Mouse (Mus musculus): ENCODE measurements around the gene Hist1h1e. TPM values are rescaled to one million over a fixed set of nuclear protein-coding genes. Genes with fewer than 3 reads are reported as not detected.
A peak's percentile ranks its signal among the peaks of the same experiment; 100 is the strongest.
"Not testable (repeated sequence)": the region's sequence is repeated elsewhere in the genome, so short reads cannot be mapped to it uniquely, and the experiment has no call there.

Gene Hist1h1e
- 27.6 and 54.3 TPM in 2 replicates for polyA plus RNA-seq (2011; ENCODE audit: insufficient read depth, insufficient read length, low replicate concordance, missing spikeins)

- not testable (repeated sequence) for H3K4me1 ChIP-seq (ENCODE audit: control insufficient read depth, insufficient read depth, low read length)
- Histone ChIP-seq H3K4me3 (replicated peaks; ENCODE audit: control insufficient read depth, low read depth, low read length) (peak within 1 kb of the TSS; percentile 76), H3K27ac (ENCODE audit: control insufficient read depth, insufficient read depth, low read depth, low read length, poor library complexity) (peak within 1 kb of the TSS; percentile 99)
- WGBS, result under 1% methylated on average over 53 of the region's 53 CpGs
- peak; percentile 98 for TF ChIP-seq POLR2A (IDR thresholded peaks at IDR 0.05; ENCODE audit: borderline replicate concordance, control insufficient read depth, low read depth, low read length)
These were observed at the start of gene Hist1h1e for GRCm38 (mm10) chr13:23622175-23622671. Hist1h1e (minus strand) TSS chr13:23622558.

- no peak for TF ChIP-seq CTCF (IDR thresholded peaks at IDR 0.05; ENCODE audit: control insufficient read depth, insufficient read depth, low read length)
- no peak for TF ChIP-seq POLR2A (IDR thresholded peaks at IDR 0.05; ENCODE audit: borderline replicate concordance, control insufficient read depth, low read depth, low read length)
- no peaks in the 10 kb centered on the region for H3K4me1 ChIP-seq (ENCODE audit: control insufficient read depth, insufficient read depth, low read length)
- H3K4me3 ChIP-seq (replicated peaks; ENCODE audit: control insufficient read depth, low read depth, low read length), result no peak overlapping the region
- 51% methylated on average over 3 of the region's 3 CpGs for WGBS
- H3K27ac ChIP-seq (ENCODE audit: control insufficient read depth, insufficient read depth, low read depth, low read length, poor library complexity), result no peak overlapping the region
These were observed 40.2 kb upstream of the Hist1h1e start for GRCm38 (mm10) chr13:23662536-23662935.

- 42% methylated on average over 6 of the region's 6 CpGs for WGBS
- no peak overlapping the region for H3K27ac ChIP-seq (ENCODE audit: control insufficient read depth, insufficient read depth, low read depth, low read length, poor library complexity)
- no peak overlapping the region for H3K4me3 ChIP-seq (replicated peaks; ENCODE audit: control insufficient read depth, low read depth, low read length)
- TF ChIP-seq CTCF (IDR thresholded peaks at IDR 0.05; ENCODE audit: control insufficient read depth, insufficient read depth, low read length) (no peak), POLR2A (IDR thresholded peaks at IDR 0.05; ENCODE audit: borderline replicate concordance, control insufficient read depth, low read depth, low read length) (no peak)
- H3K4me1 ChIP-seq (ENCODE audit: control insufficient read depth, insufficient read depth, low read length), result no peaks in the 10 kb centered on the region
These were observed 37.4 kb upstream of the Hist1h1e start for GRCm38 (mm10) chr13:23659636-23660366.

- Histone ChIP-seq H3K4me3 (replicated peaks; ENCODE audit: control insufficient read depth, low read depth, low read length) (no peak overlapping the region), H3K27ac (ENCODE audit: control insufficient read depth, insufficient read depth, low read depth, low read length, poor library complexity) (no peak overlapping the region), H3K4me1 (ENCODE audit: control insufficient read depth, insufficient read depth, low read length) (no peaks in the 10 kb centered on the region)
- 14% methylated on average over 1 of the region's 1 CpGs for WGBS
- no peak for TF ChIP-seq CTCF (IDR thresholded peaks at IDR 0.05; ENCODE audit: control insufficient read depth, insufficient read depth, low read length)
- TF ChIP-seq POLR2A (IDR thresholded peaks at IDR 0.05; ENCODE audit: borderline replicate concordance, control insufficient read depth, low read depth, low read length), result no peak
These were observed 8.3 kb upstream of the Hist1h1e start for GRCm38 (mm10) chr13:23630653-23631052.

DNA sequence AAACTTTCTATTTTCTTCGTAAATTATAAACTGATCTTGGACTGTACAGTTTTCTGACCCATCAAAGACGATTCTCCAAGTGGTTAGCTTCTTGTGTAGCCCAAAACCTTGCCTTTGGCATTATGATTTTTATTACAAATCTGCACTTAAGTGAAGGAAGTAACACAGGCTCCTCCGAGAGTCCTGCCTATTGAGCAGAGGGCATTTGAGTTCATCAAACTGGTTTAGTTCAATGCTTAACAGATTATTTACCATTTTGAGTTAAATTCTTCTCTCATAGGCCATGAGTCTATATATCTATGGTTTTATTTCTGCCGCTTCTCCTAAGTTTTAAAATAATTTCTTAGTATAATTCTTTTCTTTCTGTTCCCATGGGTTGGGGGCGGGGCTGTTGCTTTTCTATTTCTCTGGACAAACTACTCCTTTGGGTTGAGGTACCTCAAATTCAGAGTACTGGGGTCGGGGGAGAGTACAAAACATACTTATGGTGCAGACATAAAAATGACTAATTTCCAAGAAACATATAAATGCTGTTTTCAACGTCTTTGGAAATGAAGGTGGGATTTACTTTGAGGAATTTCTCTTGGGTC lies 598 bp upstream of the Hist1h1e start:
- no peak overlapping the region for H3K27ac ChIP-seq (ENCODE audit: control insufficient read depth, insufficient read depth, low read depth, low read length, poor library complexity)
- H3K4me1 ChIP-seq (ENCODE audit: control insufficient read depth, insufficient read depth, low read length), result peaks cover 1% of the 10 kb centered on the region; the same call in 1 of the 2 replicates
- H3K4me3 ChIP-seq (replicated peaks; ENCODE audit: control insufficient read depth, low read depth, low read length), result no peak overlapping the region
- TF ChIP-seq CTCF (IDR thresholded peaks at IDR 0.05; ENCODE audit: control insufficient read depth, insufficient read depth, low read length), result no peak
- no peak for TF ChIP-seq POLR2A (IDR thresholded peaks at IDR 0.05; ENCODE audit: borderline replicate concordance, control insufficient read depth, low read depth, low read length)
- WGBS, result 20% methylated on average over 7 of the region's 7 CpGs

DNA sequence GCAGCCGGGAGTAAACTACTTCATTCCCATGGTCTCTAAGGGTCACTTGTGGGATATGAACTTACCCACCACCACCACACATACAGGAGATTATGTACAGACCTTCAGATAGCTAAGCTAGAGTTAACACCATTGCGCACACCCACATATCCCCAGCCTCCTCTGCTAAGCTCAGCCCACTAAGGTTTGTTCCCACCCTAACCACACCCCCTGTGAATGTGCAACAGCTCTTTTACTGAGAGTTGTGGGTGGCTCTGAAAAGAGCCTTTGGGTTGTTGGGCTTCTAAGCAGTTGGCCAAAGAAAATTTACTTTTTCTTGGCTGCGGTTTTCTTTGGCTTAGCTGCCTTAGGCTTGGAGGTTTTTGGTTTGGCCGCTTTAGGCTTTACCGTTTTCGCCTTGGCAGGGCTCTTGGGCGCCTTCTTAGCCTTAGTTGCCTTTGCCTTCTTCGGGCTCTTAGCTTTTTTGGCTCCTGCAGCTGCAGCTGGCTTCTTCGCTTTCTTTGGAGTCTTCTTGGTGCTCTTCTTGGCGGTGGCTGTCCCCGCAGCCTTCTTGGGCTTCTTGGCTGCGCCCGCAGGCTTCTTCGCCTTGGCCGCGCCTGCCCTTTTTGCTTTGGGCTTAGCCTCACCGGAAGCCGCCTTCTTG lies 705 bp downstream of the Hist1h1e start:
- TF ChIP-seq CTCF (IDR thresholded peaks at IDR 0.05; ENCODE audit: control insufficient read depth, insufficient read depth, low read length), result no peak
- TF ChIP-seq POLR2A (IDR thresholded peaks at IDR 0.05; ENCODE audit: borderline replicate concordance, control insufficient read depth, low read depth, low read length), result peak; percentile 78
- Histone ChIP-seq H3K4me3 (replicated peaks; ENCODE audit: control insufficient read depth, low read depth, low read length) (peak overlapping the region; percentile 76), H3K4me1 (ENCODE audit: control insufficient read depth, insufficient read depth, low read length) (peaks cover 1% of the 10 kb centered on the region; the same call in 1 of the 2 replicates), H3K27ac (ENCODE audit: control insufficient read depth, insufficient read depth, low read depth, low read length, poor library complexity) (peak overlapping the region; percentile 99)
- WGBS, result under 1% methylated on average over 18 of the region's 18 CpGs

DNA sequence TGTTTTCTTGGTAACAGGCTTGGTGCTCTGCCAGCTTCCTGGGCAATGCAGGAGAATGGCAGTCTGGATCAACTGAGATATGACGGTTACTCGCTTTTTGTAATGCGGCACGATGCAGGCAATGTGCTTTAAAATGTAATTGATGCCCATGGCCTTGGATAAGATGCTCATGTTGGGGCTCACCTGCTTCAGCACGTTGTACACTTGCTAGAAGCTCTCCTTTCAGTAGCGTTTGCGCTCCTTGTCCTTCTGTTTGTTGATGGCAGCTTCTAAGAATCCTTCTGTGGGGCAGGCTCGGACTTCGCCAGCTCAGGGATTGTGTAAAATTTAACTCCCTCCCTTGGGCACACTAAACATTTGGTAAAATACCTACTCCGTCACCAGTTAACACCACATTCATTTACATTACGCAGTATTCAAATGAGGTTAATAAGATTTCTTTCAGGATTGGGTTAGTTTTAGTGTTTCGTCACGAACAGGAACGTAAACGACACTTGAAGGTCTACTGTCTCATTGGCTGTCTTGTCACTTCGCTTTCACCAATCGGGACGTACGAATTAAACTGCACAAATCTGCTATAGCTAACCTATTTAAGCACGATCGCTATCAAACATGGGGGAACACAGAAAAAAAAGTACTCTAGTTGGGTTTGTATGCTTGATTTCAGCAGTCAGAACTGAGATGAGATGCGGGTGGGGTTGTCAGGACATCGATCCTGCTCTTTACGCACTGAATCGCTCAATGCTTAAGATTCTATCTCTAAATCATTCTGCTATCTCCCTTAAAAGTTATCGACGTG lies 1.4 kb downstream of the Hist1h1e start, which contains the start of gene Hist1h2be:
TSS of gene Hist1h2be (minus strand) at position 392 of the 799 bp plus-strand sequence.
- Histone ChIP-seq H3K4me1 (ENCODE audit: control insufficient read depth, insufficient read depth, low read length) (peaks cover 1% of the 10 kb centered on the region; the same call in 1 of the 2 replicates), H3K4me3 (replicated peaks; ENCODE audit: control insufficient read depth, low read depth, low read length) (peak within 1 kb of the TSS; percentile 76), H3K27ac (ENCODE audit: control insufficient read depth, insufficient read depth, low read depth, low read length, poor library complexity) (peak within 1 kb of the TSS; percentile 99)
- no peak for TF ChIP-seq CTCF (IDR thresholded peaks at IDR 0.05; ENCODE audit: control insufficient read depth, insufficient read depth, low read length)
- TF ChIP-seq POLR2A (IDR thresholded peaks at IDR 0.05; ENCODE audit: borderline replicate concordance, control insufficient read depth, low read depth, low read length), result no peak
- WGBS, result under 1% methylated on average over 27 of the region's 27 CpGs

Data from bone marrow, adult 2 months (tissue).